Mouse (Mus musculus) kidney, adult 9 months (tissue): ENCODE measurements around the gene Nsl1.

ENCODE experiments used
- DNase-seq: peaks from one replicate; pipeline ENCODE4 v3.0.0; 2022

Gene Nsl1

GRCm38 (mm10) chr1:191095019-191095418 is 32.2 kb downstream of the Nsl1 start:
- DNase-seq: no peak

GRCm38 (mm10) chr1:191096871-191097681 is 34.3 kb downstream of the Nsl1 start:
- peak; percentile 22 for DNase-seq

- DNase-seq: peak; percentile 17
Measured at GRCm38 (mm10) chr1:191097802-191098747, 35.3 kb downstream of the Nsl1 start, which contains the start of gene Batf3. Gene Batf3, plus strand, starts transcription at chr1:191097847.

- DNase-seq: no peak
Measured at GRCm38 (mm10) chr1:191099114-191099513, 36.3 kb downstream of the Nsl1 start.

GRCm38 (mm10) chr1:191099772-191100291 is 37.0 kb downstream of the Nsl1 start:
- no peak for DNase-seq

- DNase-seq: no peak
Measured at GRCm38 (mm10) chr1:191102730-191103370, 40.0 kb downstream of the Nsl1 start.

GRCm38 (mm10) chr1:191105246-191105645 is 42.4 kb downstream of the Nsl1 start:
- no peak for DNase-seq

GRCm38 (mm10) chr1:191107306-191107705 is 44.5 kb downstream of the Nsl1 start:
- no peak for DNase-seq

- no peak for DNase-seq
Measured at GRCm38 (mm10) chr1:191109907-191110306, 47.1 kb downstream of the Nsl1 start.

GRCm38 (mm10) chr1:191111146-191111545 is 48.3 kb downstream of the Nsl1 start:
- DNase-seq: no peak

- DNase-seq: no peak
Measured at GRCm38 (mm10) chr1:191114868-191115267, 52.1 kb downstream of the Nsl1 start.

GRCm38 (mm10) chr1:191115514-191116238 is 52.9 kb downstream of the Nsl1 start:
- DNase-seq: no peak

GRCm38 (mm10) chr1:191122744-191123143 is 59.9 kb downstream of the Nsl1 start:
- no peak for DNase-seq

- no peak for DNase-seq
Measured at GRCm38 (mm10) chr1:191123696-191124095, 60.9 kb downstream of the Nsl1 start.

- DNase-seq: no peak
Measured at GRCm38 (mm10) chr1:191124288-191124687, 61.5 kb downstream of the Nsl1 start.

GRCm38 (mm10) chr1:191125811-191126638 is 63.2 kb downstream of the Nsl1 start:
- DNase-seq: peak; percentile 50

- no peak for DNase-seq
Measured at GRCm38 (mm10) chr1:191131692-191132091, 68.9 kb downstream of the Nsl1 start.

GRCm38 (mm10) chr1:191132240-191132639 is 69.4 kb downstream of the Nsl1 start:
- DNase-seq: no peak

- DNase-seq: no peak
Measured at GRCm38 (mm10) chr1:191132934-191133333, 70.1 kb downstream of the Nsl1 start.

- no peak for DNase-seq
Measured at GRCm38 (mm10) chr1:191135406-191135805, 72.6 kb downstream of the Nsl1 start.
